Mouse (Mus musculus) heart, embryonic 10.5 days (tissue): ENCODE results near the gene Hbq1a. TPM values are rescaled to one million over a fixed set of nuclear protein-coding genes. Genes with fewer than 3 reads are reported as not detected.
A peak's percentile ranks its signal among the peaks of the same experiment; 100 is the strongest.

Experiments used
- DNase-seq: peaks from one replicate; pipeline ENCODE4 v3.0.0-alpha.2; 2017; ENCODE audit warnings: low spot score
- H3K27ac ChIP-seq: fragments of 300-500 bp; sonication (generic); 2 replicates; pipeline ENCODE4 v1.5.1; 2016; ENCODE audit warnings: mild to moderate bottlenecking
- H3K27me3 ChIP-seq: fragments of 300-500 bp; sonication (generic); 2 replicates; pipeline ENCODE4 v1.6.1; 2016; ENCODE audit warnings: mild to moderate bottlenecking; ENCODE audit not compliant: poor library complexity, insufficient read depth, severe bottlenecking
- H3K36me3 ChIP-seq: fragments of 300-500 bp; sonication (generic); 2 replicates; pipeline ENCODE4 v1.6.1; 2016; ENCODE audit warnings: mild to moderate bottlenecking, moderate library complexity
- H3K4me1 ChIP-seq: fragments of 300-500 bp; sonication (generic); 2 replicates; pipeline ENCODE4 v1.6.1; 2016; ENCODE audit warnings: mild to moderate bottlenecking
- H3K4me3 ChIP-seq: fragments of 300-500 bp; sonication (generic); 2 replicates; pipeline ENCODE4 v1.5.1; 2016; ENCODE audit warnings: mild to moderate bottlenecking, moderate library complexity
- H3K9me3 ChIP-seq: fragments of 300-500 bp; sonication (generic); 2 replicates; pipeline ENCODE4 v1.6.1; 2016; ENCODE audit warnings: mild to moderate bottlenecking, moderate library complexity
- WGBS: fragments of 180-500 bp; shearing (Covaris S2); methylation state at CpG from one replicate; pipeline ENCODE4 v1.1.7; 2016; 5-methylcytosine and 5-hydroxymethylcytosine counted together
- polyA plus RNA-seq: library from polyadenylated mRNA; unstranded; fragments of >200 nt; fragmentation: Nextera tagmentation; extraction: Ambion mirVana; gene quantifications from 2 replicates; pipeline ENCODE4 v1.2.1, GENCODE M21; 2016

The Hbq1a gene
- polyA plus RNA-seq, 1 experiment from 2014 or later = not detected

- Histone ChIP-seq H3K27ac (no peak overlapping the region), H3K36me3 (no peaks in the 10 kb centered on the region), H3K4me1 (peaks cover 23% of the 10 kb centered on the region), H3K4me3 (no peak overlapping the region), H3K9me3 (no peaks in the 10 kb centered on the region), H3K27me3 (0 out of 2 replicates have a peak, but pooled peaks cover 13% of the 10 kb centered on the region)
- whole genome bisulfite sequencing = 87% methylated on average over 1 of the region's 1 CpGs
- no peak for DNase-seq
These were observed 43.5 kb downstream of the Hbq1a start for GRCm38 (mm10) chr11:32343350-32343749.

GRCm38 (mm10) chr11:32345504-32346297, 45.8 kb downstream of the Hbq1a start:
- Histone ChIP-seq H3K27ac (no peak overlapping the region), H3K27me3 (0 out of 2 replicates have a peak, but pooled peaks cover 13% of the 10 kb centered on the region), H3K4me1 (peaks cover 42% of the 10 kb centered on the region), H3K9me3 (no peaks in the 10 kb centered on the region), H3K4me3 (no peak overlapping the region), H3K36me3 (peaks cover 3% of the 10 kb centered on the region)
- 69% methylated on average over 6 of the region's 6 CpGs for WGBS
- no peak for DNase-seq

- 0 out of 2 replicates have a peak, but pooled peaks cover 10% of the 10 kb centered on the region for H3K27me3 ChIP-seq
- peak overlapping the region; percentile 93 for H3K4me3 ChIP-seq
- H3K4me1 ChIP-seq = peaks cover 41% of the 10 kb centered on the region
- 4% methylated on average over 10 of the region's 10 CpGs for WGBS
- H3K9me3 ChIP-seq = no peaks in the 10 kb centered on the region
- peak overlapping the region; percentile 96 for H3K27ac ChIP-seq
- DNase-seq = no peak
- peaks cover 14% of the 10 kb centered on the region for H3K36me3 ChIP-seq
These were observed 47.4 kb downstream of the Hbq1a start for GRCm38 (mm10) chr11:32347264-32347606.

GRCm38 (mm10) chr11:32347607-32348432, 48.0 kb downstream of the Hbq1a start, which contains the start of gene Sh3pxd2b:
TSS of gene Sh3pxd2b (plus strand) at chr11:32347820.
- Histone ChIP-seq H3K27ac (peak within 1 kb of the TSS; percentile 96), H3K27me3 (0 out of 2 replicates have a peak, but pooled peaks cover 6% of the 10 kb centered on the region), H3K4me3 (peak within 1 kb of the TSS; percentile 93), H3K4me1 (peaks cover 46% of the 10 kb centered on the region), H3K9me3 (no peaks in the 10 kb centered on the region), H3K36me3 (peaks cover 14% of the 10 kb centered on the region)
- DNase-seq = no peak
- 2% methylated on average over 86 of the region's 86 CpGs for WGBS

- peak overlapping the region; percentile 96 for H3K27ac ChIP-seq
- no peak for DNase-seq
- 0 out of 2 replicates have a peak, but pooled peaks cover 6% of the 10 kb centered on the region for H3K27me3 ChIP-seq
These were observed 48.8 kb downstream of the Hbq1a start for GRCm38 (mm10) chr11:32348433-32349283.

GRCm38 (mm10) chr11:32349284-32349953, 49.5 kb downstream of the Hbq1a start:
- DNase-seq = no peak
- H3K9me3 ChIP-seq = no peaks in the 10 kb centered on the region
- peaks cover 17% of the 10 kb centered on the region for H3K36me3 ChIP-seq
- peak overlapping the region; percentile 96; the same call in 1 of the 2 replicates for H3K27ac ChIP-seq
- H3K27me3 ChIP-seq = 0 out of 2 replicates have a peak, but pooled peaks cover 6% of the 10 kb centered on the region
- 72% methylated on average over 13 of the region's 13 CpGs for WGBS
- peaks cover 55% of the 10 kb centered on the region for H3K4me1 ChIP-seq
- H3K4me3 ChIP-seq = peak overlapping the region; percentile 93

More at GRCm38 (mm10) chr11:32348433-32349283, 48.8 kb downstream of the Hbq1a start:
- Histone ChIP-seq H3K9me3 (no peaks in the 10 kb centered on the region), H3K36me3 (peaks cover 14% of the 10 kb centered on the region), H3K4me3 (peak overlapping the region; percentile 93), H3K4me1 (peaks cover 52% of the 10 kb centered on the region)
- 32% methylated on average over 9 of the region's 9 CpGs for WGBS

Other genes with a start within 250 kb of the Hbq1a start
- gene Il9r, start 99.8 kb upstream of the Hbq1a start, polyA plus RNA-seq = 0.14 TPM in 1 of 2 replicates, not detected in the other
- 69.7 and 84.1 TPM in 2 replicates for gene Snrnp25, start 94.7 kb upstream of the Hbq1a start, polyA plus RNA-seq
- 40.8 and 42.4 TPM in 2 replicates for gene Rhbdf1, start 77.8 kb upstream of the Hbq1a start, polyA plus RNA-seq
- 21.3 and 26.3 TPM in 2 replicates for gene Mpg, start 73.6 kb upstream of the Hbq1a start, polyA plus RNA-seq
- 43.8 and 44.5 TPM in 2 replicates for gene Nprl3, start 32.4 kb upstream of the Hbq1a start, polyA plus RNA-seq
- gene Hba-x, start 23.7 kb upstream of the Hbq1a start, polyA plus RNA-seq = 8,501 and 9,179 TPM in 2 replicates
- 4,954 and 6,566 TPM in 2 replicates for gene Hba-a1, start 16.6 kb upstream of the Hbq1a start, polyA plus RNA-seq
- gene Hbq1b, start 13.1 kb upstream of the Hbq1a start, polyA plus RNA-seq = 13.9 and 16.8 TPM in 2 replicates
- 9,075 and 12,184 TPM in 2 replicates for gene Hba-a2, start 3.6 kb upstream of the Hbq1a start, polyA plus RNA-seq
- 14.9 and 16.8 TPM in 2 replicates for gene Sh3pxd2b, start 47.8 kb downstream of the Hbq1a start, polyA plus RNA-seq
- 31.2 and 46.7 TPM in 2 replicates for gene Ubtd2, start 155.3 kb downstream of the Hbq1a start, polyA plus RNA-seq
- gene Efcab9, start 232.0 kb downstream of the Hbq1a start, polyA plus RNA-seq = 0.36 TPM in 1 of 2 replicates, not detected in the other
- gene Stk10, start 233.2 kb downstream of the Hbq1a start, polyA plus RNA-seq = 2.3 and 2.8 TPM in 2 replicates